Mouse (Mus musculus): ENCODE results near the gene Dennd6a. TPM values are rescaled to one million over a fixed set of nuclear protein-coding genes. Genes with fewer than 3 reads are reported as not detected.
A peak's percentile ranks its signal among the peaks of the same experiment; 100 is the strongest.

The Dennd6a gene
- polyA plus RNA-seq, 1 experiment from 2014 or later: 10.8 TPM

DNA sequence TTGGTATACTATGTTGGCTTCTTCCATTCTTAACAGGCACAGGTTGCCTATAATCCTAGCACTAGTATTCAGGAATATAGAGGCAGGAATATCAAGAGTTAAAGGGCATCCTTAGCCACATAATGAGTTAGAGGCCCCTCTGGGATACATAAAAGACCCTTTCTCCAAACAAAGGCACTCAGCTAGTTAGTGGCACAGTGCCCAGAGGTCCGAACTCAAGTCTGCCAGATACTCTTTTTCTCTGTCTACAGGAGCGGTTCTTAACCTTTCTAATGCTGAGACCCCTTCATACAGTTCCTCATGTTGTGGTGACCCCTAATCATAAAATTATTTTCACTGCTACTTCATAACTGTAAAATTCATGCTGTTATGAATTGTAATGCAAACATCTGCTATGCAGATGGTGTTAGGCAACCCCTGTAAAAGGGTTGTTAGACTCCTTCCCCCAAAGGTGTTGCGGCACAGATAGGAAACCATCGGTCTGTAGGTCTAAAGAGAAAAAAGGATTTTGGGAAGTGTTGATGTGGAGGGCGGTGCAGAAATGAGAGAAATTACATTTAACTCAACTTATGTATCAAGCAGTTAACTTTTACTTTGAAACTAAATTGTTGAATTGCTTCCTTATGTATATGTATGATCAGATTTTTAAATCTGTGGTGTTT lies 72.5 kb downstream of the Dennd6a start:
- ATAC-seq (ENCODE audit: insufficient read depth): no peak
- Histone ChIP-seq H3K9ac (no peak overlapping the region), H3K27me3 (no peaks in the 10 kb centered on the region), H3K4me2 (no peak overlapping the region), H3K4me1 (replicated peaks) (peaks cover 6% of the 10 kb centered on the region; the same call in 1 of the 2 replicates), H3K9me3 (replicated peaks) (no peaks in the 10 kb centered on the region), H3K4me3 (replicated peaks) (no peak overlapping the region), H3K27ac (replicated peaks) (no peak overlapping the region), H3K36me3 (replicated peaks) (peaks cover 23% of the 10 kb centered on the region)
- WGBS (ENCODE audit: insufficient replicate concordance): 80% methylated on average over 5 of the region's 5 CpGs

DNA sequence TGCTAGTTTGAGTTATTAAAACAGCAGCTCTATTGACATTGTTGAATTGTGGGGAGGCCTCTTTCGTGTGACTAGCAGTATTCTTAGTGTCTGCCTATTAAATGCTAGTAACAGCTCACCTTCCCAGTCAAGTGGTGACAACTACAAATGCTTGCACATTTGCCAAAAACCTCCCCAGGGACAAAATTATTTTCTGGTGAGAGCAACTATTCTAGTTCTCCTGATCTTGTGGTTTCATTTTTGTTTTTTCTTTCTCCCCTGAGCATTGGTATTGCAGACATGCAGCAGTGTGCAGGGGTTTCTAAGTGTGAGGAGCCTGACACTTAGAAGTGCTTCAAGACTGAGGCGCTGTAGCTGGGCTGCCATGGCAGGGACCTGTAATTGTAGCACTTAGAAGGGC lies 74.2 kb downstream of the Dennd6a start:
- Histone ChIP-seq H3K27me3 (no peaks in the 10 kb centered on the region), H3K27ac (replicated peaks) (no peak overlapping the region), H3K4me2 (no peak overlapping the region), H3K9ac (no peak overlapping the region), H3K4me1 (replicated peaks) (peaks cover 6% of the 10 kb centered on the region; the same call in 1 of the 2 replicates), H3K4me3 (replicated peaks) (no peak overlapping the region), H3K9me3 (replicated peaks) (no peaks in the 10 kb centered on the region), H3K36me3 (replicated peaks) (peaks cover 35% of the 10 kb centered on the region)
- ATAC-seq (ENCODE audit: insufficient read depth): no peak
- WGBS (ENCODE audit: insufficient replicate concordance): 84% methylated on average over 2 of the region's 2 CpGs

DNA sequence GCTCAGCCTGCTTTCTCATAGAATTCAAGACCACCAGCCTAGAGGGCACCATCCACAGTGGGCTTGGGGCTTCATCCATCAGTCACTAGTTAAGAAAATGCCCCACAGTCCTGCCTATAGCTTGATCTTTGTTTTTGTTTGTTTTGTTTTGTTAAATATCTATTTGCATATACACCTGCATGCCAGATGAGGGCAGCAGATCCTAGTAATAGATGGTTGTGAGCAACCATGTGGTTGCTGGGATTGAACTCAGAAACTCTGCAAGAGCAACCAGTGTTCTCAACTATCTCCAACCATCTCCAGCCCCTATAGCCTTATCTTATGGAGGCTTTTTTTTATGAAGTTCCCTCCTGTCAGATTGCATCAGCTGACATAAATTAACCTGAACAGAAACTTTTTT lies 78.2 kb downstream of the Dennd6a start:
- H3K4me3 ChIP-seq (replicated peaks): no peak overlapping the region
- no peak overlapping the region for H3K27ac ChIP-seq (replicated peaks)
- H3K27me3 ChIP-seq: no peaks in the 10 kb centered on the region
- H3K4me2 ChIP-seq: no peak overlapping the region
- peaks cover 63% of the 10 kb centered on the region for H3K36me3 ChIP-seq (replicated peaks)
- H3K9me3 ChIP-seq (replicated peaks): no peaks in the 10 kb centered on the region
- no peak for ATAC-seq (ENCODE audit: insufficient read depth)
- H3K9ac ChIP-seq: no peak overlapping the region
- H3K4me1 ChIP-seq (replicated peaks): no peaks in the 10 kb centered on the region

DNA sequence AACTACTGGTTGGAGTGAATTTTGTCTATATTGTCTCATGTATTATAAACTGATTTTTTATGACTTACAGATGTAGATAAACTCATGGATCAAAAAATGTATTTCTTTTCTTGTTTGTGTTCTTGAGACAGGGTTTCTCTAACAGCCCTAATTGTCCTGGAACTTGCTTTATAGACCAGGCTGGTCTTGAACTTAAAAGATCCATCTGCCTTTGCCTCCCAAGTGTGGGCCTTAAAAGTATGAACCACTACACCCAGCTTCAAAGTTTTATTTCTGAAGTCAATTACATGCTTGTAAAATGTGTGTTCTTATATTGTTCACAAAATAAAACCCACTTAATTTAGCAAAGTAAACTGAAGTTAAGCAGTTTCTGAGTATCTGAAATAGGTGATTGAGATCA lies 84.5 kb downstream of the Dennd6a start:
- no peaks in the 10 kb centered on the region for H3K9me3 ChIP-seq (replicated peaks)
- H3K4me3 ChIP-seq (replicated peaks): no peak overlapping the region
- peaks cover 61% of the 10 kb centered on the region for H3K36me3 ChIP-seq (replicated peaks)
- no peaks in the 10 kb centered on the region for H3K27me3 ChIP-seq
- peaks cover 6% of the 10 kb centered on the region for H3K4me1 ChIP-seq (replicated peaks)
- no peak overlapping the region for H3K27ac ChIP-seq (replicated peaks)
- no peak overlapping the region for H3K4me2 ChIP-seq
- no peak overlapping the region for H3K9ac ChIP-seq
- no peak for ATAC-seq (ENCODE audit: insufficient read depth)

DNA sequence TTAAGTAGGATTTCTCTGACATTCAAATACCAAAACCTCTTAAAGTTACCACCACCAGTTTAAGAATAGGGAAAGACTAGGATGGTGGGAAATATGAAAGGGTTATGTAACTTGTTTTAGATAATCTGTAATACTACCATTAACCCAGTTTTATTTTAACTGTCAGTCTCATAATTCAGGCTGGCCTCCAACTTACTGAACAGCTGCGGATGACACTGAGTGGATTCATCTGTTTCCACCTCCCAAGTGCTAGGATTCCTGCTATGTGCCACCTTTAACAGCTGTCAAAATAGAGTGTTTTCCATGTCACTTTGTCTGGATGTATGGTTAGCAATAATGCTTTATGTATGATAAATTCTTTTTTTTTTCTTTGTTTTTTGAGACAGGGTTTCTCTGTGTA lies 86.6 kb downstream of the Dennd6a start:
- Histone ChIP-seq H3K4me1 (replicated peaks) (peaks cover 6% of the 10 kb centered on the region), H3K36me3 (replicated peaks) (peaks cover 59% of the 10 kb centered on the region), H3K4me2 (no peak overlapping the region), H3K27ac (replicated peaks) (no peak overlapping the region), H3K9me3 (replicated peaks) (no peaks in the 10 kb centered on the region), H3K27me3 (no peaks in the 10 kb centered on the region), H3K4me3 (replicated peaks) (no peak overlapping the region), H3K9ac (no peak overlapping the region)
- 90% methylated on average over 1 of the region's 1 CpGs for WGBS (ENCODE audit: insufficient replicate concordance)
- ATAC-seq (ENCODE audit: insufficient read depth): no peak

DNA sequence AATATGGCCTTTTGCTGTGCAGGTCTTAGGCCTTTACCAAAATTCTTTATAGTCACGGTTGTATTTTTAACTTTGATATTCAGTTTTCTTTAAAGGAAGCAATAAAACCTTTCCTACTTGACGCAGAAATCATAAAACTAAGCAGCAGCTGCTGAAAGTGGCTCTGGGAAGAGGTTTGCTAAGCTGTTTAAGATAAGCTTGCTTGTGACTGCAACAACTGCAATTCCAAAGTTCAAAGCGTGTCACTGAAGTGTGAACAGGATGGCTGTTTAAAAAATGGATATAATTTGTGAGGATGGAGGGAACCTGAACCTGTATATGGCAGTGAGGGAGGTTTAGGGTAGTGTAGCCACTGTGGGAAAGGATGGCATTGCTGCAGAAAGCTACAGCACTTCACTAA lies 88.4 kb downstream of the Dennd6a start:
- WGBS (ENCODE audit: insufficient replicate concordance): 76% methylated on average over 3 of the region's 3 CpGs
- Histone ChIP-seq H3K9ac (no peak overlapping the region), H3K4me1 (replicated peaks) (peaks cover 15% of the 10 kb centered on the region), H3K4me3 (replicated peaks) (no peak overlapping the region), H3K27ac (replicated peaks) (0 out of 2 replicates have a peak overlapping the region, but pooled peaks have one; percentile 19), H3K27me3 (no peaks in the 10 kb centered on the region), H3K4me2 (no peak overlapping the region), H3K9me3 (replicated peaks) (no peaks in the 10 kb centered on the region), H3K36me3 (replicated peaks) (peaks cover 56% of the 10 kb centered on the region)
- no peak for ATAC-seq (ENCODE audit: insufficient read depth)

DNA sequence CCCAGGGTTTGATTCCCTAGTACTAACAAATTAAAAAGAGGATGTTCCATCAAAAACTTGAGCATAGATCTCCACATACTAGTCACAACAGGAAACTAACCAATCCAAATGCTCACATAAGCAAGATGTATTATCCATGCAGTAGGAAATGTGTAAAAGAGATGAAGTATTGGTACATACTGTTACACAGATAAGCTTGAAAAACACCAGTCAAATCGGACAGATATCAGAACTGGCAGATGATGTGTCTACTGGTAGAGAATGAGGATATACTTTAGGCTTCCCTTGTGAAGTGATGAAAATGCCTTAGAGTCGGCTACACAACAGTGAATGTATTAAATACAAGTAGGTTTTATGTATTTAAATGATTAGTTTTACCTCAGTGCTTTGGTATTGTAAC lies 88.8 kb downstream of the Dennd6a start:
- H3K4me3 ChIP-seq (replicated peaks): no peak overlapping the region
- peaks cover 18% of the 10 kb centered on the region for H3K4me1 ChIP-seq (replicated peaks)
- H3K9me3 ChIP-seq (replicated peaks): no peaks in the 10 kb centered on the region
- 31% methylated on average over 2 of the region's 2 CpGs for WGBS (ENCODE audit: insufficient replicate concordance)
- peak; percentile 49 for ATAC-seq (ENCODE audit: insufficient read depth)
- no peak overlapping the region for H3K4me2 ChIP-seq
- H3K36me3 ChIP-seq (replicated peaks): peaks cover 51% of the 10 kb centered on the region
- H3K27ac ChIP-seq (replicated peaks): 0 out of 2 replicates have a peak overlapping the region, but pooled peaks have one; percentile 19
- H3K9ac ChIP-seq: no peak overlapping the region
- H3K27me3 ChIP-seq: no peaks in the 10 kb centered on the region

DNA sequence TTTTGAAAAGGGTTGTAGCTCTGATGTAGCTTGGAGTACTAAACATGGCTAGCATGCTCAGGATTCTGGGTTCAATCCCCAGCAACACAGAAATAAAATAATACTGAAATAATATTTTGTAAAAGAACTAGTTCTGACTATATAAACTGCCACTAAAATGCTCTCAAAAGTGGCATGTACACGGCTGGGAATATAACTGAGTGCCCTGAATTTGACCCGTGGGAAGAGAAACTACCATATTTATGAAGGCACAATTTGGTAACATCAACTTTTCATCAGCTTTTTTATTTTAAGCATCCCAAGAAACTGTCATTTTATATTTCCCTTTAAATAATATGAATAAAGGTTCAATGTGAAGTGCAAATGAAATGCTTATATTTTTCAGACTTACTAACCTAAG lies 90.2 kb downstream of the Dennd6a start:
- Histone ChIP-seq H3K9ac (no peak overlapping the region), H3K4me1 (replicated peaks) (peaks cover 23% of the 10 kb centered on the region), H3K27ac (replicated peaks) (no peak overlapping the region)

DNA sequence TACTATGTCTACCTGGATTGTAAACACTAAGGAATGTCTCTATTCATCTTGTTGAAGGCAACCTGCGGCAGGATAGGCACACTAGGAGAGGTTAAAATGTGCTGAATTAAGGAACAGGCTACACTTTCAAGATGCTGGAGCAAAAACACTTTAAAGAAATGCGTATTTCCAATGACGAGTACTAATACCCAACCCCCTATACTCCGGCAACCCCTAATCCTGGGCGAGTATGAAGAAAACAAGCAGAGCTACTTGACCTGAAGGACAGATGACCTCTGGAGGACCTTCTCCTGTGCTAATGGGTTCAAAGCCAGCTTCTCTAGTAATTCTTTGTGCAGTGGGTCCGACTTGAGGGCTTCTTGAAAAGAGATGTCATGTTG lies 94.3 kb downstream of the Dennd6a start:
- no peaks in the 10 kb centered on the region for H3K9me3 ChIP-seq (replicated peaks)
- H3K4me3 ChIP-seq (replicated peaks): peak overlapping the region; percentile 86
- H3K9ac ChIP-seq: peak overlapping the region; percentile 77
- peaks cover 26% of the 10 kb centered on the region for H3K36me3 ChIP-seq (replicated peaks)
- ATAC-seq (ENCODE audit: insufficient read depth): no peak
- H3K27me3 ChIP-seq: no peaks in the 10 kb centered on the region
- H3K27ac ChIP-seq (replicated peaks): peak overlapping the region; percentile 85
- peak overlapping the region; percentile 95 for H3K4me2 ChIP-seq
- H3K4me1 ChIP-seq (replicated peaks): peaks cover 41% of the 10 kb centered on the region
- WGBS (ENCODE audit: insufficient replicate concordance): 7% methylated on average over 6 of the region's 6 CpGs

More for the DNA sequence above, 90.2 kb downstream of the Dennd6a start:
- WGBS (ENCODE audit: insufficient replicate concordance): 77% methylated on average over 2 of the region's 2 CpGs
- Histone ChIP-seq H3K4me3 (replicated peaks) (no peak overlapping the region), H3K4me2 (no peak overlapping the region), H3K27me3 (no peaks in the 10 kb centered on the region), H3K36me3 (replicated peaks) (peaks cover 40% of the 10 kb centered on the region), H3K9me3 (replicated peaks) (no peaks in the 10 kb centered on the region)
- ATAC-seq (ENCODE audit: insufficient read depth): no peak

DNA sequence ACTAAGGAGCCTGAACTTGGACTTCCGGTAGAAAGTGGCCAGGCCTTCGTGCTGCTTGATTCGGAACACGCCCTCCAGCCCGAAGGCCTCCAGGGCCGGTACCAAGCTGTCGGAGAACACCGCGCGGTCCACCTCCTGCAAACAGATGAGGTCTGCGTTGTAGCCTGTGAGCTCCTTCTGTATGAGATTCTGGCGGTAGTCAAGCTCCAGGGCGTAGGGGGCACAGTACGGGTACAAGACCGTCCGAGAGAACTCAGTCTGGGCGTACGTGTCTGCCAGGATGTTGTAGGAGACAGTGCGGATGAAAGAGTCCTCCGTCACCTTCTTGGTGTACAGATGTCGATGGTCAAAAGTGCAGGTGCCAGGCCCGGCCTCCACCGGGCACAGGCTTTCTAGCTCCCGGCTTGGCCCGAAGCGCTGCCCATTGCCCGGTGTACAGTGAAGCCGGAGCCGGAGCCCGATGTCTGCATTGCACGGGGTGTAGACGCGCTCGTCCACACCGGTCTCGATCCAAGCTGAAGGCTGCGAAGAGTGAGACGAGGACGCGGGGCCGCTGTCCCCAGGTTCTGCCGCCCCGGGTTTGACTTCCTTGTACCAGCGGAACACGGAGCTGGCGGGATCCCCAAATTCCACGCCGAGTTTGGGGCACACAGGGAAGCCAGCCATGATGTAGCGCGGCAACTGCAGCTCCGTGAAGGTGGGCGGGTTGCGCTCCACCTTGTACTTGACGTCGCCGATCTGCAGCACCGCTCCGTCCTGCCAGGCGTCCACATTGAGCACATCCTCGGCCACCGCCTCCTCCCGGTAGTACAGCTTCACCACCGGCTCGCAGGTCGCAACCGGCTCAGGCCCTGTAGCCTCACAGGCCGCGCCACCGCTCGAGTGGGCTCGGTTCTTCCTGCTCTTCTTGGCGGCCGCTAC lies 95.0 kb downstream of the Dennd6a start:
- Histone ChIP-seq H3K4me2 (peak overlapping the region; percentile 95), H3K9ac (peak overlapping the region; percentile 77), H3K27ac (replicated peaks) (peak overlapping the region; percentile 85), H3K27me3 (no peaks in the 10 kb centered on the region), H3K4me3 (replicated peaks) (peak overlapping the region; percentile 86), H3K9me3 (replicated peaks) (no peaks in the 10 kb centered on the region), H3K36me3 (replicated peaks) (peaks cover 23% of the 10 kb centered on the region), H3K4me1 (replicated peaks) (peaks cover 41% of the 10 kb centered on the region)
- peak; percentile 51 for ATAC-seq (ENCODE audit: insufficient read depth)
- under 1% methylated on average over 73 of the region's 73 CpGs for WGBS (ENCODE audit: insufficient replicate concordance)

DNA sequence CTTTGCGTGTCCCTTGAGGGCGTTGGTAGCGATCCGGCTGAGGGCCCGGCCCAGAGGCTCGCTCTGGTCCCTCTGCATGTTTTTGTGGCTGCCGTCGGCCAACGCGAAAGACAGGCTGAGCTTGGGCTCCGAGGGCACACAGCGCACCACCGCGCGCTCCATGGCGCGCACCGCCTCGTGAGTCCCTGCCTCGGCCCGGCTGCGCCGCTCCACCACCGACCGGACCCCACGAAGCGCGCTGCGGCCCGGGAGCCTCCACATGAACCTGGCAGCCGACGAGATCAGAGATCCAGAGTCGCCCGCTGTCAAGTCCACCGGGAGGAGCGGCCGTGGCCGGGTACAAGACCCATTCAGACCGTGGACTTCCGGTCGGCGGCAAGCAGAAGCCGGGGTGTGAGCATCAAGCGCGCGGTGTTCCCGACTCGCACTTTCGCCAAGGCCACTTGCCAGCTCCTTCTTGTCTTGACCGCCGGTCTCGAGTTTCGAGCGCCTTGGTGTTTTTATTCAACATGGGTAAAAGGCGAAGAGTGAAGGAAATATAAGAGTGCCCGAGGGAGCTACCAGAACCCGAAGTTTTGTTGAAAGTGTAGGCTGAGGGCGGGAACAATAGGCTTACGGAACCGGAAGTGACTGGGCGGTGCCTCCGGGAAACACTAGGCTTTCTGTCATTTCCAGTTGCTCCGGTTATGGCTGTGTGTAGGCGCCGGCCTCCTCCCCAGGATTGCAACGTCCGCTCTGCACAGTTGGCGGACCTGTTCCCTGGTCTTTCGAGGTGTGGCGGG lies 95.8 kb downstream of the Dennd6a start, which contains the start of gene Pde12:
Gene Pde12 (minus strand): TSS at position 592 of the 782 bp plus-strand sequence.
- WGBS (ENCODE audit: insufficient replicate concordance): under 1% methylated on average over 70 of the region's 70 CpGs
- peak; percentile 84 for ATAC-seq (ENCODE audit: insufficient read depth)

More for the DNA sequence above, 95.8 kb downstream of the Dennd6a start, which contains the start of gene Pde12:
- H3K4me3 ChIP-seq (replicated peaks): peak within 1 kb of the TSS; percentile 86
- H3K27ac ChIP-seq (replicated peaks): peak within 1 kb of the TSS; percentile 85
- H3K9ac ChIP-seq: peak within 1 kb of the TSS; percentile 77
- peaks cover 17% of the 10 kb centered on the region for H3K36me3 ChIP-seq (replicated peaks)
- H3K9me3 ChIP-seq (replicated peaks): no peaks in the 10 kb centered on the region
- H3K27me3 ChIP-seq: no peaks in the 10 kb centered on the region
- H3K4me1 ChIP-seq (replicated peaks): peaks cover 47% of the 10 kb centered on the region
- peak within 1 kb of the TSS; percentile 95 for H3K4me2 ChIP-seq
